Mouse (Mus musculus) frontal cortex, postnatal 36 days (tissue): ENCODE measurements at regions not wholly inside any gene's neighbourhood (a gene's known extent, or its start where the extent isn't known, plus 50 kb on each side); places are given as distances from the start of the nearest gene placed in this dataset.
"Not testable (repeated sequence)": the region's sequence is repeated elsewhere in the genome, so short reads cannot be mapped to it uniquely, and the experiment has no call there.

ENCODE experiments used
- DNase-seq, 2 experiments: peaks; one replicate each; pipeline ENCODE4 v3.0.0; 2022; ENCODE audit warnings: low spot score in 2 of 2

DNA sequence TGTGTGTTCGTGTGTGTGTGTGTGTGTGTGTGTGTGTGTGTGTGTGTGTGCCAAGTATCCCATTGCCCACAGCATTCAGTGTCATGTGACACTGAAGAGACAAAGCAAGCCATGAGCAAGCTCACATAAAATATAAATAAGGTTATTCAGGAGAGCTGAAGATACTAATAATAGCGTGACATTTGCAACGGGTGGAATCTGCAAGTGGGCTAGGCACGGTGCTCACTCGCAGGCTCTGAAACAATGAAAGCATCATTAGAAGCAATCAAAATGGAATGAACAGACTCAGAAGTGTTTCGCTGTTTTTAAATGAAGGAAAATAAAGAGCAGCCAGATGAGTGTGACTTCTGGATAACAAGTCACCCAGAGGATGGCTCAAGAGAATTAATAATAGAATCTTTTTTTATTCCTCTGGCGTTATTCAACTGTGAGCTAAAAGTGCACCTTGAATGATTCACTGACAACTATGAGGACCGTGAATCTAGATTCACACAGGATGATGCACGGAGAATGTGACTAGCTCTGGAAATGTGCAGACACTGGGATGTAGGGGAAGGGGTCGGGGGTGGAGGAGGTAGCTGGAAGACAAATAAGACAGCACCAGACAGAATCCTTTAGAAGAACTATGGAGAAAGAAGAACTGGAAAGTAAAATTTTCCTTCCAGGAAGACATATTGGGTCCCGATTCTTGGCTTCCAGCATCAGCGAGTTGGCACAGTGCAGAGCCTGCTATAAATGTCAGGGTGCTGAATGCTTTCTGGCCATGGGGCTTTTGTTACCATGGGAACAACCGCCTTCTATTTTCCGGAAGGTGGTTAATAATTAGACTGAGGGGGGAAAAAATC lies 55.3 kb downstream of the Actbl2 start:
- DNase-seq: peak in 1 of 2 experiments; percentile 63

DNA sequence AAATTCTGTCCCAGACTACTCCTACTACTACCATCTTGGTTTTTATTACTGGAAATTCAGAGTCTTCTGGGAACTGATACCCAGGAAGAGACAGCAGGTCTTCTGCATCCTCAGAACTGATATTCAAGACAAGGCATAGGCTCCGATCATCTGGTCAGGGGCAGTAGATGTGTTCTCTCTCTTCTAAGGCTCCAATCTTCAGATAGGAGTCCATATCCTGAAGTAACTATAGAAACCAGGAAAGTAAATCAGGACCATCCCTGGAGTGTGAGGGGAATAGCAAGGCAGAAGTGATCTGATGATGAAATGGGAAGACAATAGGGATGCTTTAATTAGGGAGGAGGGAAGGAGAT lies 55.9 kb downstream of the Actbl2 start:
- no peak for DNase-seq

DNA sequence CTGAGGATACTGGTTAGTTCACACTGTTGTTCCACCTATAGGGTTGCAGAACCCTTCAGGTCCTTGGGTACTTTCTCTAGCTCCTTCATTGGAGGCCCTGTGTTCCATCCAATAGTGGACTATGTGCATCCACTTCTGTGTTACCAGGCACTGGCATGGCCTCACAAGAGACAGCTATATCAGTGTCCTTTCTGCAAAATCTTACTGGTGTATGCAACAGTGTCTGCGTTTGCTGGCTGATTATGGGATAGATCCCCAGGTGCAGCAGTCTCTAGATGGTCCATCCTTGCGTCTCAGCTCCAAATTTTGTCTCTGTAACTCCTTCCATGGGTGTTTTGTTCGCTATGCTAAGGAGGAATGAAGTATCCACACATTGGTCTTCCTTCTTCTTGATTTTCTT lies 58.7 kb downstream of the Actbl2 start:
- not testable (repeated sequence) for DNase-seq

DNA sequence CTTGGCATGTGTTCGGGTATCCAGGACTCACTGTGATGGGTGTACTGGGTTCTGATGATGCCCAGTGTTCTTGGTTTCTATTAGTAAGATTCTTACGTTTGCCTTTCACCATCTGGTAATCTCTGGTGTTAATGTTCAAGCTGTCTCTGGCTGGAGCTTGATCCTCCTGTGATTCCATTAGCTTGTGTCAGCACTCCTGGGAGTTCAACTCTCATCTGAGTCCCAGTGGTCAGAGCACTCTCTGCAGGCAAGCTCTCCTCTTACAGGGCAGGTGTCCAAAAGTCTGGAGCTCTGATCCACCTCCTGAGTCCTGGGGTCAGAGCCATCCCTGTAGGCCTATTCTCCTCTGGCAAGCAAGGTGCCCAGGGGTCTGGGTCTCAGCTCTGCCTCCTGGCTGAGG lies 63.1 kb downstream of the Actbl2 start:
- not testable (repeated sequence) for DNase-seq

DNA sequence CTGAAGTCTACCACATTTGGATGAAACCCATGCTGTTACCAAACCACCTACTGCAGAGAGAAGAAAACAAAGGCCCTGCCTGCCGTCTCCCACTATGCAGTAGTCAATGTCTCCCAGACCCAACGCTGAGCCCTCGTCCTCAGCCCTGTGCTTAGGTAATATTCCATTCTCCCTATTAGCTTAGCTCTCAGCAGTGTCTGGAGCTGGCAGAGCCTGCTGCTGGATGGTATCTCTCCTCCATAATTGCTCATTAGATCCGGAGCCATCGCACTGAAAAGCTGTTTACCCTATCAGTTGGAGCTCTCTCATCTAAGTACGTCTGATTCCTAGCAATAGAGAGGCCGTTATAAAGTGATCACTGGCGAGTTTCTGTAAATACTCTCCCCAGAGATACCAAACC lies 68.4 kb downstream of the Actbl2 start:
- no peak for DNase-seq

DNA sequence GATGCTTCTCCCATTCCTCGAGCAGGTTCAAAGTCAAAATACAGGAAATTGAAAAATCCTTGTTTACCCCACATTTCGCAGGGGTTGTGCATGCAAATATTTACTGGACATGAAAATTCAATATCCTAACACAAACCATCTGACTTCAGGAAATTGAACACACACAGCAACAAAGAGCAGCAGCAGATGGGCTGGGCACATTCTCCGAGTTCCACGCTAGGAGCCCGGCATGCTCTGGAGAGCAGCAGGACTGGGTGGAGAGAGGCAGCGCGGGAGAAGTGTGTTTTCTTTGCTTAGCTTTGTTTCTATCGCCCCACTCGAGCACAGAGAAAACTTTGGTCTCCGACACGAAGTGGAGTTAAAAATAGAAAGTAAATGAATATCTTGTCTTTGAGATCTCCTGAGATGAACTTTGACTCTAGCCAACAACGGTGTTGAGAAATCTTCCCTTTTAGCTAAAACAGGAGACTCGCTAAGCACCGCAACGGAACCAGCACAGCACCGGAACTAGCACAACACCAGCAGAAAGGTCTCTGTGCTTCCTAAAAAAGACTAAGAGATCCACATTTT lies 71.4 kb downstream of the Actbl2 start:
- DNase-seq: no peak

DNA sequence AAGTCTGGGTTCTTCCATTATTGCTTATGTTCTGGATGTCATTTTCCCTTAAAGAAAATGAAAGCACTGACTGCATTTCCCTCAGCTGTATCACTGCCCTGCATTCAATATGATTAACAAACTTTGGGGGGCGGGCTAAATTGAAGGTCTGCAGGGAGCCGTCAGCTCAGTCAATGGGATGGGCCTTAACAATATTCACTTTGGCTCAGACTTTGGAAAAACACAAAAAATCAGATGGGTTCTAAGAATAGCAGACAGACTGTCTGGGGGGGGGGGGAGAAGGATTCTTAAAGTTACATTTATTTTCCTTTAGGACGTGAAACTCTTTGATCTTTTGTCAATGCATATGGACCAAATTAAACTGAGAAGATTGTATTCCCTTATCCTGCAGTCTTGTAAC lies 78.2 kb downstream of the Actbl2 start:
- DNase-seq: no peak

DNA sequence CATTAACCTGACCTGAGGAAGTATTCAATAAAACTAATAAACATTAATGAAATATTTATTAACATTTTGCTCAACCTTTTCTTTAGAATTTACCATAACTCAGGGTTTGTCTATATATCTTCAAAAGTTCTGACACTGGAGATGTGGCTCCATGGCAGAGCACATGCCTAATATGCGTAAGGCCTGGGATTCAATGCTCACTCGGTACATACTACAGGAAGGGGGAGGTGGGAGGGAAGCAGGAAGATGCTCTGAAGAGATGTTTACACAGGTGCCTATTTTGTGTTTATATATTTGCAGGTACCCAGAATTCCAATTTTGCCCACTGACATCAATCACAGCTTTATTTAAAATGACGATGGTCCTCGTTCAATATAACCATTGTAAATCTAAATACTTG lies 79.0 kb downstream of the Actbl2 start:
- no peak for DNase-seq

DNA sequence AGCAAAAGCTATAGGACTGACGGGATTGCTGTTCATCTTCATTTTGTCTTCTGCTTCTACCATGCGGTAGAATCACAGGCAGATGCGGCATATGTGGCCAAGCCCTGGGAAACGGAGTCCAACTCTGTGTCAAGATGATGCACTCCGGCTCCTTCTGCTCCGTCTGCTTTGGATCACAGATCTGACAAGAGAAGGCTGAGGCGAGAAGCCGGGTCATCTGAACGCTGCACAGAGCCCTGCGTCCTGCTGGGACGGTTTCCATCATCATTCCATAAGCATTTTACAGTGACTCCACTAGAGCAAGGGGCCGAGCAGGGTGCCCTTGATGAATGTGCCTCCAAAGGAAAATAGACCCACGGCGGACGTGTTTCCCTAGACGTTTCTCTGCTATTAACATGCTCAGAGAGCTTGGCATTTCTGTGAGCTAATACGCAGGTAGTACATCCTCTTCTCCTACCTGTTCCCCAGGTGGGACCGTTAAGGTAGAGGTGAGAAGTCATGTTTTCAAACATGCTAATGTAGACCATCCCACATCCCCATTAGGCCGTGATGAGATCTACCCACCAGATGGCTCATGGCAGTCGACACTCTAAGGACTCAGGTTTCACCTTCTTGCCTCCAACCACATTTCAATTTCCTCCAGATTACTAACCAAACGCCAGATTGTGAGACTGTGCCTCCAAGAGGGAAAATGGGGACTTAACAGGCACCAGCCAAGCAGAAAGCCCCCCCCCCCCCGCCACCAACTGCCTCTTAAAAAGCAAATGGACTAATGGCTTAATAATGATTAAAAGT lies 79.6 kb downstream of the Actbl2 start:
- no peak for DNase-seq

DNA sequence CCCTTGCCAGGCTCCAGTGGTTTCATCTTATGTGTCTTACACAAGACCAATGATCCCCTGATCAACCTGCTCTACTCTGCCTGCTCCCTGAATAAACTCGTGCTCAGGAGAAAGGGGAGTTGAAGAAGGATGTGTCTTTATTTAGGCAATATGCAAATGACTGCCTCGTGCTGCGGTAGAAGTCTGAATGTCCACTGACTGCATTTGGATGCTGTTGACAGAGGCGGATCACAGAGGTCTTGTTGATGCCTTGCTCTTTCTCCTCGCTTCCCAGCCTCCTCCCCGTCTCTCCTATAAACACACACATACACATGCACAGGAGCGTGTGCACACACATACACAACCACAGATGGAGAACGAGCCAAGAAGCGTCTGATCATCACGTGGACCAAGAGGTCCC lies 90.2 kb downstream of the Actbl2 start:
- no peak for DNase-seq

DNA sequence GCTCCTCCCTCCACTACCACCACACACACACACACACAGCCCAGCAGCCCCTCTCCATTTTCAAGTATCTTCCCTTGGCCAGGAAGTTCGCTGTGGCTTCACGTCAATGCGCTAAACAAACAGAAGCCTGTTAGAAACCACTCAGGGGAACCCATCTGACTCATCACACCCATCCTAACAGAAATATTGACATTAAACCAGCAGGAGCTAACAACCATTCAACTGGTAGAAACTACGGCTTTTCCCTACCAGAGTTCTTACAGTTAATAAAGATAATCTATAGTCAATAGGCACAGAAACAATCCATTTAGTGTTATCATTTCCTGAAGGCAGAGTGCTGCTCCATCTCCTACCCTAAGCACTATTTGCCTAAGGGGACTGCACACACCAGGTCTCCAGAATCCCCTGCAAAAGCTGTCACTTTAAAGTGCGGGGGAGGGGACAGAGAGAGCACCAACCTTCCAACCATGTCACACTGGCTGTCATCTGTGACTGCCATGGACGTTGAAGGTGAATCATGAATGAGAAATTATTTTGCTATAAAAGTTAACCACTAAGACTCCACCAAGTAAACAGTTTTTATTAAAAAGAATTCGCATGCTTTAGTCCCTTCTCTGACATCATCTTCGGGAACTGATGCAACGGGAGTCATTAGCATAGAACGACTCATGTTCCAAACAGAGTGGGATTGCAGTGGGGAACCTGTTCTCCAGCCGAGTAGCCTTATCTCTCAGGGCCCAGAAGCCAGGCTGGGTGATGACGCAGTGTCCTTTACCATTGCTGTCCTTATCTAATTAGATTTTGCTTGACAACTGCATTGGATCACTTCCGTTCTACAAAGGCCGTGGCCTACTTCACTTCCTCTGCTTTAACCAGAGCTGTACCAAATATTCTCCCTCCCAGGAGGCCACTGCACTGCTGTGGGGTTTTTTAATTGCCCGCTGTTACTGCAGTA lies 91.0 kb downstream of the Actbl2 start:
- DNase-seq: no peak

DNA sequence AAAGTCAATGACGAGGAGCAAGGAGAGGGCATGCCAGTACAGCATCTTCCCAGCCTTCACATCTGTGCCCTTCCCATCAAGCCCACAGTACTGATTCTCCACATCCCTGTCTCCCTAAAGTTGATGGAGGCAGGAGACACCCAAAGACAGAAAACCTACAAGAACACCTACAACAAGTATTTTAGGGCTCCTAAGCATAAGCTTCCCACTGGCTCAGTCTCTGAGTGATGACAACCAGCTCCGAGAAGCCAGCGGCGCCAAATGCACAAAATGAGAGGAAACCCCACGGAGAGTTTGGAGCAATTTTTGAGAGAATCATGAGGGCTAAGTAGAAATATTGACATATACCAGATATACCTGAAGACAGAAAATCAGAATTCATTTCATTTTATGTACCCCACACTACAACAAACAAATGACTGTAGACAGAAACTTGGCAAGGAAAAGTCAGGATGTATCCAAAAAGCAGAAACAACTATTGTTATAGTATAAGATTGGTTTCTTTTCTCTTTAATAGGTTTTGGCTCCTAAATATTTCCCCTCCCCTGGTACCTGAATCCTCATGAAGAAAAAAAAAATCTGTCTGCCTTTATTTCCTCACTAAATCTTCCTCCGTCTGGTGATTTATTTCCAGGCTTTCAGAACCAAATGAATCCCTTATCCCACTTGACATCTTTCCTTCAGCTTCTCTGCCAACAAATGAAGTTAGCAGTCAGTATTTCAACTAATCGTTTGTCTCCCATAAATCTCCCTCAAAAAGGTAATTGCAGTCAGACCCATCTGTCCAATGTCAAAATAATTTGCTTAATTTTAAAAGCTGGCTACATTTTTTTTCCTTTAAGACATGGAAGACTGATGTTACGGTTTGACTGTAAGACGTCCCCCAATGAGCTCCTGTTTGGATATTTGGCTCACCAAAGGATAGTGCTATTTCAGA lies 102.0 kb downstream of the Actbl2 start:
- peak; percentile 19 to 49 for DNase-seq

DNA sequence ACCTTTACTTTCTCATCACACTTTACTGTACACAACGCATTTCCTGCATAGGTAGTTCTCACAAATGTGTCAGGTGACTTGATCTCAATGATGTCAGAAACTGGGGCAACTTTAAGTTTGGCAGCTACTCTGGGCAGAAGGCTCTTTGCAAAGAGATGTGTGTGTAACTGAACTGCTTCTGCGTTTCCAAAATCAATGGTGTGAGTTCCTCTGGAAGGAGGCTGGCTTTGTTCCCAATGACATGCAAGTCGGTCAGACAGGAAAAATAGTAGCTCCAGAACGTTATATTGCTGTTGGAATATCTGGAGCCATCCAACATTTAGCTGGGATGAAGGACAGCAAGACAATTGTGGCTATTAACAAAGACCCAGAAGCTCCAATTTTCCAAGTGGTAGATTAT lies 106.6 kb downstream of the Actbl2 start:
- DNase-seq: no peak

DNA sequence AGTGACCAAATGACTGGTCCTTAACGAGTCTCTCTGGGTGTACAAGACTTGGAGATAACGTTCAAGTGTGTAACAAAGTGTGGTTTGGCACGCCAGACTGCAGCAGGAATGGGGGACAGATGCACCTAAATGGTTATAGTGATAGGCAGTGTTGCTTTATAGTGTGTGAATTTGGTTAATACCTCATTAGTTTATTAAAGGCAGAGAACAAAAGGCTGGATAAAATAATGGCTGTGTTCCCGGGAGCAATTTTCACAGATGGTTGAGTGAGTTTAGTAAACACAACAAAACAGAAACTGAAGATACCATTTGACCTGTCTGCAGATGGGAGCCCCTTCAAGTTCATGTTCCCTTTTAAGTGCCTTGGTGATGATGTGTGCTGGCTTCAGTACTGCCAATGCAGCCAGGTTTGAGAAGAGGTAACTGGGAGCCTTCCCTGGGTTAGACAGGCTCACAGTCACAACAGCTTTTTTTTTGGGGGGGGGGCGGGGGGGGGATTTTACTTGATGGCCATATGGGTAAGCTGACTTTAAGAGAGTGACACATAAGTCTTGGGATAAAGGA lies 108.4 kb downstream of the Actbl2 start:
- DNase-seq: no peak

DNA sequence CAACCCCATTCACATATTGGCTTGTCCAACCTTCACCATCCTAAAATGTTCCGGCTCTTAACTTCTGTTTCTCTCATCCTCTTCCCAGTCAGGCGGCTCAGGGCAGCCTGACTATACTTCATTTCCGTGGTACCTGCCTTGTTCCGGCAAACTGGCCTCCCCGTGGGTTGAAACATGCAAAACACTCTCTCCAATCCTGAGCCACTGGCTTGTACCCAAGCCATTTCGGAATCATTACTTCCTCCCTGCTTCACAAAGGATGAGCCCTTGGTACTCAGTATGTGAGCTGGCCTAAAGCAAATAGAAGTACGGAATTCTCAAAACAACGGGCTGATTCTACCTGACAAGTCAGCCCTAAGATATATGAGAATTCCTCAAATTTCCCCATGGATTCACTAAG lies 112.1 kb downstream of the Actbl2 start:
- DNase-seq: no peak

DNA sequence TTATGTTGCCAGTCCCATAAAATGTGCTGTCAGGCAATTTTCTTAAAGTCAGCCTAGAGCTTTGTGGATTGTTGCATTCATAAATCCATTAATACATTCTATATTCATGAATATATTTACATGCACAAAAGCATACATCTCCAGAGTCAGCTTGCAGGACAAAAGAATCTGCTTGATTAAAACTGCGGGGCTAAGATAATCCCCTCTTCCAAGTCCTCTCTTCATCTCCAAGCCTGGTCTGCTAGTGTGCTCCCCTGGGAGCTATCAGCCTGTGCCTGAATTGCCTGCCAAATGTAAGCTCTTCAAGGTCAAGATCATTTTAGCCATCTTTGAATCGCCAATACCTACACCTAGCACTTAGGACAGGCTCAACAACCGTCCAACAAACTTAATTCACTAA lies 112.8 kb downstream of the Actbl2 start:
- DNase-seq: no peak

DNA sequence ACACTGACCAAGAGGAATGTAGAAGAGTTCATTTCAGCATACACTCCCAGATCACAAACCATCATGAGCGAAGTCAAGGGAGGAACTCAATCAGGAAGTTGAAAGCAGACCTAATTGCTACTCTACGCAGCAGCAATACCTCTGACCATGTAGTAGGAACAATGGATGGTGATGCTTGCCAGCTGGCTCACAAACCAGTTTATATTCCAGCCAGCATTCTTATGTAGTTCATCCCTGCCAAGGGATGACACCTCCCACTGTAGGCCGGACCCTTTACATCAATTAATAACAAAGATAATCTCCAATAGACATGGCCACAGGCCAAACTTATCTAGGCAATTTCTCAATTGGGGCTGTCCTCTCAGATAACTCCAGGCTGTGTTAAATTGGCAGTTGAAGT lies 115.1 kb downstream of the Actbl2 start:
- no peak for DNase-seq

DNA sequence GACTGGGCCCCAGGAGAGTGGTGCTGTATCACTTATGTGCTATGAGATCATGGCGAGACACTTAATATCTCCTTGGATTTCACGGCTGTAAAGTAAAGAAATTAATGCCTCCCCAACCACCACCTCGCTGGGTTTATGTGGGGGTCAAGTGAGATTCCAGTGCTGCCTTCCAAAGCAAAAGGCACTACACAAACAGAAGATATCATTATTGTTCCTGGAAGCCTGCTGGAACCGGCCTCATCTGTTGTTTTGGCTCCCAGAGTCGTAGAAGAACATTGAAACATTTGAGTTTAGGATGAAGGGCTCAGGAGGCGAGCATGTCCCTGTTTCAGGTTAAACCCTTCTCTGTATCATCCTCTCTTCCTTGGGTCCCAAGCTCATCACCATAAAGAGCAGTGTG lies 116.6 kb downstream of the Gpbp1 start:
- DNase-seq: no peak

DNA sequence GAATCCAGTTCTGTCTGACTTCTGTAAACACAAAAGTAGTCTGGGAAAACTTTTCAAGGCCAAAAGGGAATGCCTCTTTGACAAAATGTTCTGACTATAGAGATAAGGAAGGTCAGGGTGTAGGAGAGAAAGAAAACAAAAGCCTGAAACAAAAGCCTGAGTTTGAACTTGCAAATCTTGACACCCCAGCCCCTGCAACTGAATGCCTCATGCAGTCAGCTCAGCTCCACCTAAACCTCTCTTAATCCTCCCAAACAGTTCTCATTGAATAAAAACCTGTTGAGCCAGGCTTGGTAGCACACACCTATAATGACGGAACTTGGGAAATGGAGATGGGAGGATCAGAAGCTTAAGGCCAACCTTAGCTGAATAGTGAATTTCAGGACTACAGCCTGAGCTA lies 116.1 kb downstream of the Gpbp1 start:
- DNase-seq: no peak
